Mouse (Mus musculus) brain, embryonic 14.5 days (tissue): Measurements from ENCODE around the gene Mrps16.

Experiments
- CTCF ChIP-seq: fragments of 200-500 bp; IDR thresholded peaks from 2 replicates; pipeline ENCODE4 v1.5.1; 2012; ENCODE audit warnings: inconsistent platforms, mild to moderate bottlenecking, moderate library complexity, borderline replicate concordance; ENCODE audit not compliant: insufficient read depth, insufficient read length; ENCODE audit errors: extremely low read depth
- POLR2A ChIP-seq: fragments of 200-500 bp; IDR thresholded peaks from 2 replicates; pipeline ENCODE4 v1.6.1; 2012; ENCODE audit warnings: mild to moderate bottlenecking, inconsistent platforms, borderline replicate concordance; ENCODE audit not compliant: poor library complexity, insufficient read depth, insufficient read length, severe bottlenecking; ENCODE audit errors: extremely low read depth

- no peak for TF ChIP-seq CTCF
- TF ChIP-seq POLR2A, result no peak
Observed at GRCm38 (mm10) chr14:20370798-20371197, 22.6 kb downstream of the Mrps16 start.
